Mouse (Mus musculus): ENCODE data around the gene Kcnk2.

DNA sequence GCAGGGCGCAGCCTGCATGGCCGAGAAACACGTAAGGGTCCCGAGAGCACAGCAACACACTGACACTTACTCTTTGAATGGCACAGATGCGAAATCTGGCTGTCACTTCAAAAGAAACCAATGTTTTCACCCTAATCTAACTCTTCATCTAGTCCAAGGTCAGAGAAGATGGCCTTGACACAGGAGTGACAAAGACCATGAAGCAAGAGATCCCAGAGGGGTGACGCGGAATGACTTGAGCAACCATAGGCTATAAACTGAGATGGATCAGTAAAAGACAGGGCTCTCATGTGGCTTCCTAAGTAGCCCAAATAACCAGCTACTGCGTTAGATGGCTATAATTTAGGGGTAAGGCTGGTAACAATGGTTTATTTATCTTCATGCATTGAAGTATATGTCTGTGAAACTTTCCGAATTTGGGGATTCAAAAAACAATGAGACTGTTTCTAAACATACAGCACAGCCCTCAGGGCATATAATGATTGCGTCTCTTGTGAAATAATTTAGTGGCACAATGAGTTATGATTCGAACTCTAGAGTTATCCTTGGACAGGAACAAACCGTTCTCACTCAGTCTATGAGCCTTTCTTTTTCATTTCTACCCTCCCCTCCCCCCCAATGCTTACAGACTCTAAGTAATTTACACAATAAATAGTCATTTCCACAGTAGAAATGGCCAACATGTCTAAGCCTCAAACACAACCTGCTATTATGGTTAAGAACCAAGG, 108.2 kb downstream of the Kcnk2 start:
- TF ChIP-seq POLR2A (IDR thresholded peaks at IDR 0.05; ENCODE audit: borderline replicate concordance, extremely low read depth, low read depth, low read length) (no peak), CTCF (IDR thresholded peaks at IDR 0.05; ENCODE audit: insufficient read depth, low read length) (no peak)
